Mouse (Mus musculus) cerebellum, adult 2 months (tissue): ENCODE measurements at regions not wholly inside any gene's neighbourhood (a gene's known extent, or its start where the extent isn't known, plus 50 kb on each side); places are given as distances from the start of the nearest gene placed in this dataset.
"Not testable (repeated sequence)": the region's sequence is repeated elsewhere in the genome, so short reads cannot be mapped to it uniquely, and the experiment has no call there.

Source experiments
- CTCF ChIP-seq: fragments of 200-500 bp; IDR thresholded peaks from 2 replicates; pipeline ENCODE4 v1.5.1; 2011; ENCODE audit warnings: low read depth, mild to moderate bottlenecking, control low read depth, low read length, moderate library complexity, borderline replicate concordance; ENCODE audit not compliant: insufficient read depth
- POLR2A ChIP-seq: fragments of 200-500 bp; IDR thresholded peaks from 2 replicates; pipeline ENCODE4 v1.6.1; 2011; ENCODE audit warnings: low read length, control low read depth, borderline replicate concordance; ENCODE audit not compliant: insufficient read depth

GRCm38 (mm10) chr8:19976461-19976860 is 73.3 kb downstream of the Gm31371 start:
- not testable (repeated sequence) for TF ChIP-seq CTCF, POLR2A
